Mouse (Mus musculus): ENCODE results near the gene Ppdpf.

- TF ChIP-seq CTCF (IDR thresholded peaks at IDR 0.05; ENCODE audit: low read depth) (no peak), EP300 (IDR thresholded peaks at IDR 0.05; ENCODE audit: low read depth) (no peak)
Observed at GRCm38 (mm10) chr2:181206118-181206517, 19.1 kb downstream of the Ppdpf start.
